Mouse (Mus musculus): ENCODE results near the gene Pprc1.

- no peak for TF ChIP-seq POLR2A (IDR thresholded peaks at IDR 0.05; ENCODE audit: control insufficient read depth, low read depth, low read length)
- no peak for TF ChIP-seq CTCF (IDR thresholded peaks at IDR 0.05; ENCODE audit: control insufficient read depth, insufficient read depth, insufficient replicate concordance, low read depth, low read length)
Observed at GRCm38 (mm10) chr19:46016023-46016422, 28.7 kb upstream of the Pprc1 start.

All from testis, adult 2 months (tissue).